In genomic region chr3:95289419-95289818, GRCm38 (mm10) we compare ENCODE assay signal across 26 mouse cellular contexts. TPM values are rescaled to one million over a fixed set of nuclear protein-coding genes. Genes with fewer than 3 reads are reported as not detected.
DNase-seq lines count a peak whose midpoint lies in the region; ATAC-seq and TF ChIP-seq lines count a peak whose summit lies in the region.
"Had no signal": no experiment of that assay in that cellular context is flagged by ENCODE, and none has a peak within 500 bp of the region (broad histone marks: within the 10 kb centered on the region; RNA-seq: fewer than 3 reads in every experiment).

No protein-coding gene starts in this region.

- H3K4me2 ChIP-seq in hindbrain, postnatal 0 days (ENCODE audit: low read depth, low read length) = no peak overlapping the region
- no peak overlapping the region for H3K4me2 ChIP-seq in hindbrain, embryonic 14.5 days (replicated peaks)
- H3K4me2 ChIP-seq: forebrain, embryonic 15.5 days; kidney, embryonic 15.5 days; midbrain, embryonic 13.5 days had no signal

- H3K4me3 ChIP-seq in hindbrain, postnatal 0 days (ENCODE audit: low read length) = no peak overlapping the region
- no peak overlapping the region for H3K4me3 ChIP-seq in hindbrain, embryonic 14.5 days (replicated peaks; ENCODE audit: low read length)
- H3K4me3 ChIP-seq in MEL (ENCODE audit: control insufficient read depth in 1 of 2, insufficient read depth in 1 of 2, low read depth in 2 of 2, low read length in 2 of 2) = no peak overlapping the region
- H3K4me3 ChIP-seq: forebrain, embryonic 15.5 days; kidney, embryonic 15.5 days; midbrain, embryonic 13.5 days had no signal

- TF ChIP-seq CTCF in hindbrain, postnatal 0 days (IDR thresholded peaks at IDR 0.05; ENCODE audit: low read depth) = 0 out of 2 replicates have a peak, but pooled peaks have one; percentile 1
- no peak for TF ChIP-seq CTCF in MEL (IDR thresholded peaks at IDR 0.05 in 2 of 3, conservative IDR thresholded peaks at IDR 0.05 in 1 of 3; ENCODE audit: control insufficient read depth in 1 of 3, insufficient read depth in 1 of 3, low read depth in 2 of 3, low read length in 3 of 3, poor library complexity in 1 of 3, severe bottlenecking in 1 of 3)

- H3K27me3 ChIP-seq in hindbrain, postnatal 0 days (ENCODE audit: insufficient read depth, low read length) = no peaks in the 10 kb centered on the region
- no peaks in the 10 kb centered on the region for H3K27me3 ChIP-seq in hindbrain, embryonic 14.5 days (ENCODE audit: control insufficient read depth, insufficient read depth, low read length)
- H3K27me3 ChIP-seq in MEL (ENCODE audit: control insufficient read depth in 1 of 2, insufficient read depth in 2 of 2, low read length in 2 of 2) = no peaks in the 10 kb centered on the region
- H3K27me3 ChIP-seq: forebrain, embryonic 15.5 days; kidney, embryonic 15.5 days; midbrain, embryonic 13.5 days had no signal

- 84% methylated on average over 4 of the region's 4 CpGs for WGBS in hindbrain, postnatal 0 days
- 89% methylated on average over 4 of the region's 4 CpGs for WGBS in hindbrain, embryonic 14.5 days

- no peak for TF ChIP-seq POLR2A in MEL (IDR thresholded peaks at IDR 0.05; ENCODE audit: control insufficient read depth in 1 of 2, insufficient read depth in 1 of 2, low read depth in 1 of 2, low read length in 2 of 2, poor library complexity in 1 of 2)

- H3K79me2 ChIP-seq in MEL (ENCODE audit: control insufficient read depth, insufficient read depth, low read length, poor library complexity) = peaks cover 21% of the 10 kb centered on the region

- no peak overlapping the region for H3K27ac ChIP-seq in hindbrain, postnatal 0 days
- H3K27ac ChIP-seq in hindbrain, embryonic 14.5 days = no peak overlapping the region
- no peak overlapping the region for H3K27ac ChIP-seq in MEL (ENCODE audit: control insufficient read depth, low read depth, low read length)
- H3K27ac ChIP-seq: forebrain, embryonic 15.5 days; kidney, embryonic 15.5 days; liver, embryonic 14.5 days; midbrain, embryonic 13.5 days had no signal

- no peak for TF ChIP-seq EP300 in MEL (IDR thresholded peaks at IDR 0.05; ENCODE audit: low read depth in 1 of 2, low read length in 2 of 2)

- no peaks in the 10 kb centered on the region for H3K4me1 ChIP-seq in hindbrain, postnatal 0 days (ENCODE audit: insufficient read depth, low read length)
- H3K4me1 ChIP-seq in hindbrain, embryonic 14.5 days (replicated peaks; ENCODE audit: control insufficient read depth, insufficient read depth, low read length) = peaks cover 9% of the 10 kb centered on the region
- H3K4me1 ChIP-seq in MEL (ENCODE audit: control insufficient read depth in 1 of 2, insufficient read depth in 2 of 2, low read length in 2 of 2) = peaks cover 12 to 29% of the 10 kb centered on the region in 2 experiments

- no peak for DNase-seq in hindbrain, postnatal 0 days (ENCODE audit: low spot score)
- no peak for DNase-seq in hindbrain, embryonic 14.5 days (ENCODE audit: low spot score)
- no peak for DNase-seq in MEL (ENCODE audit: low read depth, low spot score)
- peak; percentile 78 to 85 for DNase-seq in cerebellum, adult 18-20 months
- DNase-seq in cerebellum, postnatal 10 days = peak; percentile 66 to 77
- DNase-seq in right cerebral cortex, postnatal 10 days (ENCODE audit: low spot score in 2 of 2) = no peak
- no peak for DNase-seq in right cerebral cortex, adult 18-20 months
- DNase-seq: adrenal gland, postnatal 25 days; gastrocnemius, postnatal 10 days; kidney, adult 11 months; liver; lung, adult 2 months; lung, postnatal 14 days; right cerebral cortex, postnatal 4 days; thymus, postnatal 4 days had no signal

- H3K9ac ChIP-seq in hindbrain, postnatal 0 days (replicated peaks; ENCODE audit: low read length) = no peak overlapping the region
- no peak overlapping the region for H3K9ac ChIP-seq in hindbrain, embryonic 14.5 days
- H3K9ac ChIP-seq in MEL (ENCODE audit: control insufficient read depth, low read depth, low read length, poor library complexity, severe bottlenecking) = no peak overlapping the region
- H3K9ac ChIP-seq: forebrain, embryonic 15.5 days; kidney, embryonic 15.5 days; liver, embryonic 14.5 days; midbrain, embryonic 13.5 days had no signal

- H3K36me3 ChIP-seq in hindbrain, postnatal 0 days (ENCODE audit: insufficient read depth, low read length) = peaks cover 20% of the 10 kb centered on the region; the same call in 1 of the 2 replicates
- peaks cover 47% of the 10 kb centered on the region for H3K36me3 ChIP-seq in hindbrain, embryonic 14.5 days (replicated peaks; ENCODE audit: control insufficient read depth, insufficient read depth)
- H3K36me3 ChIP-seq in MEL (ENCODE audit: control insufficient read depth in 1 of 2, insufficient read depth in 2 of 2, low read length in 2 of 2) = peaks cover 25 to 27% of the 10 kb centered on the region in 2 experiments

- TF ChIP-seq RAD21 in MEL (IDR thresholded peaks at IDR 0.05; ENCODE audit: low read depth, low read length) = no peak

- 0 out of 2 replicates have a peak, but pooled peaks have one; percentile 11 for ATAC-seq in hindbrain, postnatal 0 days
- no peak for ATAC-seq in hindbrain, embryonic 14.5 days (ENCODE audit: low FRiP score)
- no peak for ATAC-seq in megakaryocyte progenitor cell, adult 5-6 weeks (replicated peaks; ENCODE audit: poor library complexity)
- ATAC-seq: forebrain, embryonic 15.5 days; midbrain, embryonic 13.5 days had no signal

- H3K9me3 ChIP-seq in hindbrain, postnatal 0 days (ENCODE audit: low read length) = no peaks in the 10 kb centered on the region
- no peaks in the 10 kb centered on the region for H3K9me3 ChIP-seq in hindbrain, embryonic 14.5 days (ENCODE audit: control insufficient read depth, low read length)
- no peaks in the 10 kb centered on the region for H3K9me3 ChIP-seq in MEL (replicated peaks; ENCODE audit: insufficient read depth, low read length)
- H3K9me3 ChIP-seq: forebrain, embryonic 15.5 days; kidney, embryonic 15.5 days; midbrain, embryonic 13.5 days had no signal

TF ChIP-seq in MEL, 35 proteins besides CTCF, POLR2A, EP300 and RAD21:
- TF ChIP-seq TBP (IDR thresholded peaks at IDR 0.05; ENCODE audit: low read depth, low read length) (0 out of 2 replicates have a peak, but pooled peaks have one; percentile 59), POLR2AphosphoS2 (IDR thresholded peaks at IDR 0.05; ENCODE audit: low read length) (no peak)

RNA-seq across cellular contexts. Expression of gene Prune1, which starts 7.5 kb away (rescaled TPM):
- total RNA-seq in hindbrain, postnatal 0 days (2014; rRNA removed) = 72.7 and 77.4 TPM in 2 replicates
- polyA plus RNA-seq in hindbrain, postnatal 0 days (2015; fragmentation: Nextera tagmentation; extraction: Ambion mirVana) = 56.6 and 60.4 TPM in 2 replicates
- polyA plus RNA-seq in hindbrain, embryonic 14.5 days (2014; fragmentation: Nextera tagmentation; extraction: Ambion mirVana) = 63.8 and 66.0 TPM in 2 replicates
- total RNA-seq in MEL (2012; rRNA removed) = 28.5 and 32.4 TPM in 2 replicates
- polyA plus RNA-seq in MEL (2012; ENCODE audit: insufficient read depth in 1 of 2, insufficient read length in 2 of 2, low read depth in 1 of 2, low replicate concordance in 2 of 2, missing spikeins in 1 of 2) = 10 to 100 TPM in 1 of 2 experiments, not detected in 1; 51.8 TPM
- 14.8 and 15.2 TPM in 2 replicates for total RNA-seq in megakaryocyte progenitor cell, adult 5-6 weeks (2015)
- 7.8 and 11.8 TPM in 2 replicates for total RNA-seq in megakaryocyte progenitor cell, adult 5-6 weeks (2017)

RNA-seq across cellular contexts. Expression of gene Mindy1, which starts 8.3 kb away (rescaled TPM):
- 31.1 and 31.8 TPM in 2 replicates for total RNA-seq in hindbrain, postnatal 0 days (2014; rRNA removed)
- 32.6 and 33.8 TPM in 2 replicates for polyA plus RNA-seq in hindbrain, postnatal 0 days (2015; fragmentation: Nextera tagmentation; extraction: Ambion mirVana)
- 37.8 and 38.9 TPM in 2 replicates for polyA plus RNA-seq in hindbrain, embryonic 14.5 days (2014; fragmentation: Nextera tagmentation; extraction: Ambion mirVana)
- 203 and 265 TPM in 2 replicates for total RNA-seq in MEL (2012; rRNA removed)
- 100 to 1,000 TPM in 1 of 2 experiments, not detected in 1; 234 TPM for polyA plus RNA-seq in MEL (2012; ENCODE audit: insufficient read depth in 1 of 2, insufficient read length in 2 of 2, low read depth in 1 of 2, low replicate concordance in 2 of 2, missing spikeins in 1 of 2)
- 30.9 and 33.2 TPM in 2 replicates for total RNA-seq in megakaryocyte progenitor cell, adult 5-6 weeks (2015)
- 22.7 and 23.6 TPM in 2 replicates for total RNA-seq in megakaryocyte progenitor cell, adult 5-6 weeks (2017)

RNA-seq across cellular contexts. Expression of gene Anxa9, which starts 17.6 kb away (rescaled TPM):
- 0.31 TPM in 1 of 2 replicates, not detected in the other for total RNA-seq in hindbrain, postnatal 0 days (2014; rRNA removed)
- polyA plus RNA-seq in hindbrain, postnatal 0 days (2015; fragmentation: Nextera tagmentation; extraction: Ambion mirVana) = 0.28 and 0.48 TPM in 2 replicates
- 0.24 and 0.52 TPM in 2 replicates for polyA plus RNA-seq in hindbrain, embryonic 14.5 days (2014; fragmentation: Nextera tagmentation; extraction: Ambion mirVana)
- 7.7 and 7.8 TPM in 2 replicates for total RNA-seq in MEL (2012; rRNA removed)
- polyA plus RNA-seq in MEL (2012; ENCODE audit: insufficient read depth in 1 of 2, insufficient read length in 2 of 2, low read depth in 1 of 2, low replicate concordance in 2 of 2, missing spikeins in 1 of 2) = 10 to 100 TPM in 1 of 2 experiments, not detected in 1; 33.9 TPM
- total RNA-seq in megakaryocyte progenitor cell, adult 5-6 weeks (2015) = 11.2 and 15.9 TPM in 2 replicates
- total RNA-seq in megakaryocyte progenitor cell, adult 5-6 weeks (2017) = 5.5 and 7.0 TPM in 2 replicates

RNA-seq across cellular contexts. Expression of gene Cers2, which starts 25.2 kb away (rescaled TPM):
- total RNA-seq in hindbrain, postnatal 0 days (2014; rRNA removed) = 43.7 and 64.0 TPM in 2 replicates
- polyA plus RNA-seq in hindbrain, postnatal 0 days (2015; fragmentation: Nextera tagmentation; extraction: Ambion mirVana) = 87.4 and 90.5 TPM in 2 replicates
- polyA plus RNA-seq in hindbrain, embryonic 14.5 days (2014; fragmentation: Nextera tagmentation; extraction: Ambion mirVana) = 81.8 and 88.3 TPM in 2 replicates
- 240 and 307 TPM in 2 replicates for total RNA-seq in MEL (2012; rRNA removed)
- polyA plus RNA-seq in MEL (2012; ENCODE audit: insufficient read depth in 1 of 2, insufficient read length in 2 of 2, low read depth in 1 of 2, low replicate concordance in 2 of 2, missing spikeins in 1 of 2) = 100 to 1,000 TPM; 134 to 357 TPM
- 193 and 203 TPM in 2 replicates for total RNA-seq in megakaryocyte progenitor cell, adult 5-6 weeks (2015)
- 91.3 and 98.4 TPM in 2 replicates for total RNA-seq in megakaryocyte progenitor cell, adult 5-6 weeks (2017)

RNA-seq across cellular contexts. Expression of gene Bnipl, which starts 38.4 kb away (rescaled TPM):
- total RNA-seq in hindbrain, postnatal 0 days (2014; rRNA removed) = not detected in 2 replicates
- 0.24 TPM in 1 of 2 replicates, not detected in the other for polyA plus RNA-seq in hindbrain, postnatal 0 days (2015; fragmentation: Nextera tagmentation; extraction: Ambion mirVana)
- polyA plus RNA-seq in hindbrain, embryonic 14.5 days (2014; fragmentation: Nextera tagmentation; extraction: Ambion mirVana) = 0.27 TPM in 1 of 2 replicates, not detected in the other
- 0.19 and 0.20 TPM in 2 replicates for total RNA-seq in MEL (2012; rRNA removed)
- under 1 TPM in 1 of 2 experiments, not detected in 1; 0.43 TPM for polyA plus RNA-seq in MEL (2012; ENCODE audit: insufficient read depth in 1 of 2, insufficient read length in 2 of 2, low read depth in 1 of 2, low replicate concordance in 2 of 2, missing spikeins in 1 of 2)
- total RNA-seq in megakaryocyte progenitor cell, adult 5-6 weeks (2015) = not detected in 2 replicates
- not detected in 2 replicates for total RNA-seq in megakaryocyte progenitor cell, adult 5-6 weeks (2017)
- total RNA-seq: adrenal gland, adult 18-20 months; gastrocnemius, postnatal 10 days; heart, adult 8-10 months; heart, postnatal 25 days; monocyte, adult 5-6 weeks; neutrophil, adult 5-6 weeks had no signal
- polyA plus RNA-seq: forebrain, embryonic 15.5 days; heart, embryonic 14.5 days had no signal

Comparison
In these comparisons a context has a peak if more than half of its experiments do, and no peak if none do; other contexts are left out.
1. DNase-seq: peak in cerebellum, adult 18-20 months (2 of 2) and cerebellum, postnatal 10 days (2 of 2); none in hindbrain, postnatal 0 days (single experiment), hindbrain, embryonic 14.5 days (single experiment), MEL (single experiment), right cerebral cortex, postnatal 10 days (0 of 2) and right cerebral cortex, adult 18-20 months (single experiment).